Mouse (Mus musculus): ENCODE data around the gene Reg4. TPM values are rescaled to one million over a fixed set of nuclear protein-coding genes. Genes with fewer than 3 reads are reported as not detected.

Gene Reg4
- total RNA-seq, 4 experiments from 2014 or later, result not detected

- DNase-seq (ENCODE audit: low spot score in 2 of 2), result peak; percentile 25
Observed at GRCm38 (mm10) chr3:98280933-98281678, 59.1 kb downstream of the Reg4 start.

- DNase-seq (ENCODE audit: low spot score in 2 of 2), result no peak
Observed at GRCm38 (mm10) chr3:98282422-98282821, 60.5 kb downstream of the Reg4 start.

GRCm38 (mm10) chr3:98283205-98283604 is 61.2 kb downstream of the Reg4 start:
- no peak for DNase-seq (ENCODE audit: low spot score in 2 of 2)

Other genes starting within 250 kb of the Reg4 start
- 10 to 100 TPM; 16.3 to 17.9 (median 17.1) TPM for gene Notch2, start 208.6 kb upstream of the Reg4 start, total RNA-seq (2022)
- gene Adam30, start 61.5 kb upstream of the Reg4 start, total RNA-seq (2022), result not detected
- gene Hmgcs2, start 58.3 kb downstream of the Reg4 start, total RNA-seq (2022), result 1 to 10 TPM; 4.3 to 5.9 (median 4.9) TPM
- 10 to 100 TPM; 63.1 to 66.4 (median 64.7) TPM for gene Phgdh, start 117.8 kb downstream of the Reg4 start, total RNA-seq (2022)
- 10 to 100 TPM; 26.9 to 30.8 (median 27.6) TPM for gene Zfp697, start 160.3 kb downstream of the Reg4 start, total RNA-seq (2022)
- gene Gm4450, start 235.0 kb downstream of the Reg4 start, total RNA-seq (2022), result not detected